Mouse (Mus musculus): Measurements from ENCODE around the gene Amot. TPM values are rescaled to one million over a fixed set of nuclear protein-coding genes. Genes with fewer than 3 reads are reported as not detected.

The Amot gene
- total and polyA plus RNA-seq, 3 experiments, result 6.1 to 7.2 (median 6.4) TPM

DNA sequence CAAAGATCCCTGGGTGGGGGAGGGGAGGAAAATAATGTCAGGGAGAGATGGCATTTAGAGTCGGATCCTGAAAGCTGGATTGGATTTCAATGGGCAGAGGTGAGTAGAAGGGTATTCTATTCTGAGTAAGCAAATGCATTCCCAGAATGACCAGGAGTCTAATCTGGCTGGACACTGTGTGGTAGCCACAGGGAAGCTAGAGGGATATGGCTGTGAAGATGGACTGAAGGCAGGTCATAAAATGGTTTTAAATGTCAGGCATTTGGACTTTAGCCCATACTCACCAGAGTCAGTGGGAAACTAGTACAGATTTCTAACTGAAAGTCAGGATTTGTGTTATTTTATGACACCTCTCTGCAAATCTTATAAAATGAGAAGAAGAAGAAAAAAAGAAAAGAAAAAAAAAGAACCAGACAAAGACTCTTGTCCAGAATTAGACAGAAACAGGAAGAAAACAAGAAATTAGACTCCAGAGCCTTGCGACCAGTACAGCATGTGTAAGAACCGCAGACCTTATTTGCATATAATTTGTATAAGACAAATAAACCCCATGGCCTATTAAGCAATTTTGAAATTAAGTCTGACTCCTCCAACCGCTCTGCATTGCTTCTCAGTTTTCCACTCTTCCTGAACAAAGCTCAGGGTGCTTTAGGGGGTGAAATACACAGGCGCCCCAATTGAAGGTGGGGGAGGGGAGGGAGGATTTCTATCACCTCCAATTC, 27.8 kb downstream of the Amot start:
- H3K36me3 ChIP-seq (ENCODE audit: control insufficient read depth, insufficient read depth, low read length), result no peaks in the 10 kb centered on the region; the same call in 1 of the 2 replicates
- DNase-seq, result no peak
- TF ChIP-seq CTCF (IDR thresholded peaks at IDR 0.05), result no peak
- no peak for TF ChIP-seq POLR2A (IDR thresholded peaks at IDR 0.05; ENCODE audit: insufficient read depth, low read depth, low read length)
- TF ChIP-seq EP300 (IDR thresholded peaks at IDR 0.05; ENCODE audit: insufficient read depth, low read depth, low read length), result no peak

DNA sequence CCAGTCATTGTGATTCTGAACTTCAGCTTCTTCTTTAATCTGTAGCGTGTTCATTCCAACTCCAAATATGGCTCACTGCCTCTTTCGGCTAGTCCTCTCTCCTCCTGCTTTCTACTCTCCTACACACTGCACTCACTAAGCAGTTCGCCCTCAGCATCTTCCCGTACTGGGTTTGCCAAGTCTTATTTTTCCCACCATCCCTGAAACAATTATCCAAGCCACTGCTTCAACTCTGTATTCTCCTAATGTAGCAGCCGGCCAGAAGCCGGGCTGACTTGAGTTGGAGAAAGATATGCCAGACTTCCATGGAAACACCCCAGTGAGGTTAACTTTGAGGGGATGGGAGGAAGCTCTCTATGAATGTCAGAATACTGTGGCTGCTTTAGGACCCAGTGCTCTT, 36.7 kb downstream of the Amot start:
- Histone ChIP-seq H3K36me3 (ENCODE audit: control insufficient read depth, insufficient read depth, low read length) (no peaks in the 10 kb centered on the region), H3K27me3 (ENCODE audit: control insufficient read depth, insufficient read depth, low read length) (no peaks in the 10 kb centered on the region), H3K27ac (no peak overlapping the region), H3K4me1 (ENCODE audit: control insufficient read depth, insufficient read depth, low read length) (no peaks in the 10 kb centered on the region), H3K4me3 (no peak overlapping the region), H3K79me2 (replicated peaks; ENCODE audit: control insufficient read depth, insufficient read depth, low read length) (no peaks in the 10 kb centered on the region), H3K9ac (ENCODE audit: low read depth, low read length) (no peak overlapping the region)
- no peak for TF ChIP-seq POLR2A (IDR thresholded peaks at IDR 0.05; ENCODE audit: insufficient read depth, low read depth, low read length)
- no peak for TF ChIP-seq EP300 (IDR thresholded peaks at IDR 0.05; ENCODE audit: insufficient read depth, low read depth, low read length)
- no peak for TF ChIP-seq CTCF (IDR thresholded peaks at IDR 0.05)
- DNase-seq, result no peak
- intact Hi-C loops (cut with DNase I), result no loop called here
- 92% methylated on average over 6 of the region's 6 CpGs for WGBS

More for the DNA sequence above, 27.8 kb downstream of the Amot start:
- no peak overlapping the region for H3K27ac ChIP-seq
- H3K4me3 ChIP-seq, result no peak overlapping the region
- no peaks in the 10 kb centered on the region for H3K79me2 ChIP-seq (replicated peaks; ENCODE audit: control insufficient read depth, insufficient read depth, low read length)
- intact Hi-C loops (cut with DNase I), result no loop called here
- no peaks in the 10 kb centered on the region for H3K4me1 ChIP-seq (ENCODE audit: control insufficient read depth, insufficient read depth, low read length)
- H3K27me3 ChIP-seq (ENCODE audit: control insufficient read depth, insufficient read depth, low read length), result no peaks in the 10 kb centered on the region
- 81% methylated on average over 5 of the region's 5 CpGs for WGBS
- H3K9ac ChIP-seq (ENCODE audit: low read depth, low read length), result no peak overlapping the region

- intact Hi-C loops (cut with DNase I), result no loop called here
- TF ChIP-seq POLR2A (IDR thresholded peaks at IDR 0.05; ENCODE audit: insufficient read depth, low read depth, low read length) (no peak), EP300 (IDR thresholded peaks at IDR 0.05; ENCODE audit: insufficient read depth, low read depth, low read length) (no peak), CTCF (IDR thresholded peaks at IDR 0.05) (no peak)
- Histone ChIP-seq H3K79me2 (replicated peaks; ENCODE audit: control insufficient read depth, insufficient read depth, low read length) (no peaks in the 10 kb centered on the region), H3K9ac (ENCODE audit: low read depth, low read length) (no peak overlapping the region), H3K4me3 (no peak overlapping the region), H3K36me3 (ENCODE audit: control insufficient read depth, insufficient read depth, low read length) (no peaks in the 10 kb centered on the region), H3K4me1 (ENCODE audit: control insufficient read depth, insufficient read depth, low read length) (no peaks in the 10 kb centered on the region), H3K27me3 (ENCODE audit: control insufficient read depth, insufficient read depth, low read length) (no peaks in the 10 kb centered on the region), H3K27ac (no peak overlapping the region)
- no peak for DNase-seq
- WGBS, result 51% methylated on average over 2 of the region's 2 CpGs
Measured at GRCm38 (mm10) chrX:145463524-145463923, 41.5 kb downstream of the Amot start.

GRCm38 (mm10) chrX:145461339-145461738, 43.6 kb downstream of the Amot start:
- intact Hi-C loops (cut with DNase I), result no loop called here
- TF ChIP-seq POLR2A (IDR thresholded peaks at IDR 0.05; ENCODE audit: insufficient read depth, low read depth, low read length) (no peak), EP300 (IDR thresholded peaks at IDR 0.05; ENCODE audit: insufficient read depth, low read depth, low read length) (no peak), CTCF (IDR thresholded peaks at IDR 0.05) (no peak)
- no peak overlapping the region for H3K9ac ChIP-seq (ENCODE audit: low read depth, low read length)
- H3K27me3 ChIP-seq (ENCODE audit: control insufficient read depth, insufficient read depth, low read length), result no peaks in the 10 kb centered on the region
- no peaks in the 10 kb centered on the region for H3K79me2 ChIP-seq (replicated peaks; ENCODE audit: control insufficient read depth, insufficient read depth, low read length)
- H3K36me3 ChIP-seq (ENCODE audit: control insufficient read depth, insufficient read depth, low read length), result no peaks in the 10 kb centered on the region
- 77% methylated on average over 3 of the region's 3 CpGs for WGBS
- H3K4me3 ChIP-seq, result no peak overlapping the region
- H3K27ac ChIP-seq, result no peak overlapping the region
- DNase-seq, result no peak
- no peaks in the 10 kb centered on the region for H3K4me1 ChIP-seq (ENCODE audit: control insufficient read depth, insufficient read depth, low read length)

- H3K4me1 ChIP-seq (ENCODE audit: control insufficient read depth, insufficient read depth, low read length), result no peaks in the 10 kb centered on the region
- H3K79me2 ChIP-seq (replicated peaks; ENCODE audit: control insufficient read depth, insufficient read depth, low read length), result no peaks in the 10 kb centered on the region
- no peak overlapping the region for H3K9ac ChIP-seq (ENCODE audit: low read depth, low read length)
- H3K36me3 ChIP-seq (ENCODE audit: control insufficient read depth, insufficient read depth, low read length), result no peaks in the 10 kb centered on the region
- 73% methylated on average over 4 of the region's 4 CpGs for WGBS
- H3K27ac ChIP-seq, result no peak overlapping the region
- intact Hi-C loops (cut with DNase I), result no loop called here
- DNase-seq, result no peak
- H3K4me3 ChIP-seq, result no peak overlapping the region
- TF ChIP-seq EP300 (IDR thresholded peaks at IDR 0.05; ENCODE audit: insufficient read depth, low read depth, low read length), result no peak
- TF ChIP-seq POLR2A (IDR thresholded peaks at IDR 0.05; ENCODE audit: insufficient read depth, low read depth, low read length), result no peak
- no peak for TF ChIP-seq CTCF (IDR thresholded peaks at IDR 0.05)
- H3K27me3 ChIP-seq (ENCODE audit: control insufficient read depth, insufficient read depth, low read length), result no peaks in the 10 kb centered on the region
Measured at GRCm38 (mm10) chrX:145456251-145456650, 48.7 kb downstream of the Amot start.

DNA sequence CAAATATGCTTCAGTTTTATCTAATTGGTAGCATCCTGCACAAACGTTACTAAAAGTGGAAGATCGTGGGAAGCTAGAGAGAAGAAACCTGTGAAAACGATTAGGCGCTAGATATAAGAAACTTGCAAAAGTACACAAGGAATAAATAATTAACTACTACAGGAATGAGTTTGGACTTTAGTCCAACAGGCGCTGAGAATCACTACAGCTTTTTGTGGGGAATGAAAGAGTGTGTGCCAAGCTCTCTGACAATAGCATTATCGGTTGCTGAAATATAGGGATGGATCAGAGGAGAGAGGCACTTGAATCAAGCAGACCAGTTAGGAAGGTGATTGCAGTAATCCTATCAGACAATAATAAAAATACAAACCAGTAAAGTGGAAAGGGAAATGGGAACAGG, 49.4 kb downstream of the Amot start:
- no peaks in the 10 kb centered on the region for H3K27me3 ChIP-seq (ENCODE audit: control insufficient read depth, insufficient read depth, low read length)
- no peak for TF ChIP-seq CTCF (IDR thresholded peaks at IDR 0.05)
- TF ChIP-seq POLR2A (IDR thresholded peaks at IDR 0.05; ENCODE audit: insufficient read depth, low read depth, low read length), result no peak
- TF ChIP-seq EP300 (IDR thresholded peaks at IDR 0.05; ENCODE audit: insufficient read depth, low read depth, low read length), result no peak
- H3K36me3 ChIP-seq (ENCODE audit: control insufficient read depth, insufficient read depth, low read length), result no peaks in the 10 kb centered on the region
- no peak overlapping the region for H3K9ac ChIP-seq (ENCODE audit: low read depth, low read length)
- no peaks in the 10 kb centered on the region for H3K79me2 ChIP-seq (replicated peaks; ENCODE audit: control insufficient read depth, insufficient read depth, low read length)
- no peak for DNase-seq
- H3K4me3 ChIP-seq, result no peak overlapping the region
- intact Hi-C loops (cut with DNase I), result no loop called here
- 84% methylated on average over 6 of the region's 6 CpGs for WGBS
- no peaks in the 10 kb centered on the region for H3K4me1 ChIP-seq (ENCODE audit: control insufficient read depth, insufficient read depth, low read length)
- no peak overlapping the region for H3K27ac ChIP-seq
